Mouse (Mus musculus) kidney, embryonic 16.5 days (tissue): Measurements from ENCODE around the gene Ccdc88a. TPM values are rescaled to one million over a fixed set of nuclear protein-coding genes. Genes with fewer than 3 reads are reported as not detected.

Experiments used
- ATAC-seq: fragments of 200-750 bp; cut with Nextera tagmentation; 2 replicates; pipeline ENCODE4 v1.8.0; 2017; ENCODE audit warnings: moderate TSS enrichment; ENCODE audit not compliant: low FRiP score, low TSS enrichment
- H3K27ac ChIP-seq: fragments of 300-500 bp; sonication (generic); 2 replicates; pipeline ENCODE4 v1.5.1; 2014; ENCODE audit warnings: low read length
- H3K27me3 ChIP-seq: fragments of 300-500 bp; sonication (generic); 2 replicates; pipeline ENCODE4 v1.6.1; 2014; ENCODE audit warnings: low read length, control low read depth, mixed read lengths; ENCODE audit not compliant: insufficient read depth
- H3K36me3 ChIP-seq: fragments of 300-500 bp; sonication (generic); 2 replicates; pipeline ENCODE4 v1.6.1; 2014; ENCODE audit warnings: low read length, control low read depth, mixed read lengths; ENCODE audit not compliant: insufficient read depth
- H3K4me1 ChIP-seq: fragments of 300-500 bp; sonication (generic); 2 replicates; pipeline ENCODE4 v1.6.1; 2014; ENCODE audit warnings: low read length, control low read depth, mixed read lengths; ENCODE audit not compliant: insufficient read depth
- H3K4me2 ChIP-seq: fragments of 300-500 bp; sonication (generic); replicated peaks from 2 replicates; pipeline ENCODE4 v1.6.1; 2014; ENCODE audit warnings: low read depth, low read length
- H3K4me3 ChIP-seq: fragments of 300-500 bp; sonication (generic); 2 replicates; pipeline ENCODE4 v1.5.1; 2014; ENCODE audit warnings: mild to moderate bottlenecking, low read length
- H3K9ac ChIP-seq: fragments of 300-500 bp; sonication (generic); replicated peaks from 2 replicates; pipeline ENCODE4 v1.6.1; 2014; ENCODE audit warnings: low read length
- H3K9me3 ChIP-seq: fragments of 300-500 bp; sonication (generic); 2 replicates; pipeline ENCODE4 v1.6.1; 2016; ENCODE audit warnings: low read length, control low read depth
- WGBS: fragments of 180-500 bp; shearing (Covaris S2); extraction: QIAGEN DNeasy Blood & Tissue Kit; methylation state at CpG from one replicate; pipeline ENCODE4 v1.1.7; 2014; 5-methylcytosine and 5-hydroxymethylcytosine counted together
- polyA plus RNA-seq: library from polyadenylated mRNA; unstranded; fragments of >200 nt; fragmentation: Nextera tagmentation; extraction: Ambion mirVana; gene quantifications from 2 replicates; pipeline ENCODE4 v1.2.1, GENCODE M21; 2015

The Ccdc88a gene
- polyA plus RNA-seq: 21.4 and 25.7 TPM in 2 replicates

- peak within 1 kb of the TSS; percentile 74 for H3K4me2 ChIP-seq
- H3K4me3 ChIP-seq: peak within 1 kb of the TSS; percentile 76
- H3K27me3 ChIP-seq: no peaks in the 10 kb centered on the region
- peak within 1 kb of the TSS; percentile 86 for H3K27ac ChIP-seq
- under 1% methylated on average over 104 of the region's 107 CpGs for WGBS
- peak within 1 kb of the TSS; percentile 83 for H3K9ac ChIP-seq
- no peaks in the 10 kb centered on the region for H3K9me3 ChIP-seq
- peak; percentile 99 for ATAC-seq
- peaks cover 10% of the 10 kb centered on the region; the same call in 1 of the 2 replicates for H3K4me1 ChIP-seq
- no peaks in the 10 kb centered on the region for H3K36me3 ChIP-seq
These were observed at the start of gene Ccdc88a for GRCm38 (mm10) chr11:29373396-29374273. TSS of gene Ccdc88a (plus strand) at chr11:29373658.

DNA sequence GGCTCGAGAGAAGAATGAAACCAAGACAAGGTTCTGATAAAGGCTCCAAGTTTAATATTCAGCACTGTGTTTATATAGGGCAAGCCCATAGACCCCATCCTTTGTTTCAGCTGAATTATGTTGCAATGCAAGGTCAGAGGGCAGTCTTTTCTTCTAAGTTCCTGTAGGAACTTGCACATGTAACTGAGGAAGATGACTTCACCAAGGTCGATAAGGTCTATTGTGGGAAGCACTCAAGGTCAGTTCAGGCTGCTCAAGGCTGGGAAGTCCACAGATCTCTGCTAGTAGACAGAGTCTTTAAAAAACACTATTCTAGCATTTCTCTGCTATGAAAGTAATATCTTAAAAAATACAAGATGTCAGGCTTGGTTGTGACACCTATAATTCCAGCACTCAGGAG is 38.0 kb upstream of the Ccdc88a start:
- no peaks in the 10 kb centered on the region for H3K9me3 ChIP-seq
- no peak overlapping the region for H3K4me3 ChIP-seq
- ATAC-seq: no peak
- H3K4me1 ChIP-seq: no peaks in the 10 kb centered on the region
- no peaks in the 10 kb centered on the region for H3K36me3 ChIP-seq
- H3K27ac ChIP-seq: no peak overlapping the region
- H3K4me2 ChIP-seq: no peak overlapping the region
- H3K27me3 ChIP-seq: no peaks in the 10 kb centered on the region
- WGBS: 76% methylated on average over 2 of the region's 2 CpGs
- no peak overlapping the region for H3K9ac ChIP-seq

GRCm38 (mm10) chr11:29341259-29341658 is 32.2 kb upstream of the Ccdc88a start:
- 64% methylated on average over 2 of the region's 2 CpGs for WGBS
- H3K9me3 ChIP-seq: no peaks in the 10 kb centered on the region
- H3K27me3 ChIP-seq: no peaks in the 10 kb centered on the region
- no peaks in the 10 kb centered on the region for H3K36me3 ChIP-seq
- no peak overlapping the region for H3K4me3 ChIP-seq
- no peaks in the 10 kb centered on the region for H3K4me1 ChIP-seq
- ATAC-seq: no peak
- no peak overlapping the region for H3K4me2 ChIP-seq
- H3K27ac ChIP-seq: no peak overlapping the region
- H3K9ac ChIP-seq: no peak overlapping the region

DNA sequence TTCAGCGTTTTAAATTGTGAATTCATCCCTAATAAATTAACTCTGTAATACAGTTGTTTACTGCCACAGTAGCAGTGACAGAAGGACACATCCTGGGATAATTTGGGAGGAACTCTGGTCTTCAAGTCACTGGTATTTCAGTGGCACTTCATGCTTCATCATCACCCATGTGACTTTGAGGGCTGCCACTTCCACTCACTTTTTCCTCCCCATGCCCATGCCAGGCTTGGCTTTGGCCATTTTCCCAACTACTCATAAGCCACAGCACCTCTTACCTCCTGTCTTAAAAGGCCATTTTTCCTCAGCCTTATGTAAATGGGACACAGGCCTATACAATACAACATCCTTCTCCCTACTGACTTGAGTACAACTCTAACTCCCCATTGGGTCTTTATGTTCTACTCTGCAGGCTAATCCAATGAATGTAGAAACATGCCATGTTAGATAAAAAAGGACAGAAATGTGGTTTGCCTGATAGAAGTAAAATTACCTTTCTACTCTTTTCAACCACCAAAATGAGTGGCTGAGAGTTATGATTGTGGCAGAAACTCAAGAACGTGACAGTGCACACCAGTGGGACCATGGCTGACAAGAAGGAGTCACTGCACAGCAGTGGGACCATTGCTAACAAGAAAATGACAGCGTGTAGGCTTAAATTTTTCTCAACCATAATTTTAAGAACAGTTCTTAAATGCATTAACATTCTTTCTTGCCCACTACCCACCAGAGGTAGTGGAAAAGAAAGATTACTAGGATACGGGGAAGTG is 28.4 kb upstream of the Ccdc88a start:
- Histone ChIP-seq H3K27me3 (no peaks in the 10 kb centered on the region), H3K9ac (no peak overlapping the region), H3K36me3 (no peaks in the 10 kb centered on the region), H3K27ac (no peak overlapping the region), H3K9me3 (no peaks in the 10 kb centered on the region), H3K4me2 (no peak overlapping the region), H3K4me3 (no peak overlapping the region), H3K4me1 (no peaks in the 10 kb centered on the region)
- WGBS: 82% methylated on average over 4 of the region's 4 CpGs
- ATAC-seq: no peak

DNA sequence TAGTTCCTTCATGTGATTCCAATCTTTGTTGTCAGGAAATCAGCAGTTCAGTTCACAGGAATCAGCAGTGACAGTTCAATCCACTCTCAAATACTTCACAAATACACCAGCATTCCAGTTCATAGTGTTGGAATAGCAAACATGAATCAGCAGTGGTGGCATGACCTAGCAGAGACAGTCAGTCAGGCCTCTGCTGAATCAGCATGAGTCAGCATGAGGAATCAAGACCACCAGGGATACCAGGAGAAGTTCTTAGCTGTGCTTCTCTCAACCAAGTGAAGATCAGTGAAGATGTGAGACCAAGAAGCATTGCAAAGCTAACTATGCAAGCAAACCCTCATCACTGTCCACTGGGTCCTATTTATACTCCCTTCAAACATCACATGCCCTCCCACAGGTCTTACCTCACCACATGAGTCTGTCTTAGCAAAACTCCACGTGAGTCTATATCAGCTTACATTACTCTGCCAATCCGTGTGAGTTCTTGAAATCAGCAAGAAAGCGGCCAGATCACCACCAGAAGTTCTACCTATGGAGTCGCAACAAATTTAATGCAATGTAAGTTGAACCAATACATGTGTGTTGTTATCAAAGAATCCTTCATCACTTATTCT is 27.7 kb upstream of the Ccdc88a start:
- Histone ChIP-seq H3K4me3 (no peak overlapping the region), H3K4me1 (no peaks in the 10 kb centered on the region), H3K27me3 (no peaks in the 10 kb centered on the region), H3K9me3 (no peaks in the 10 kb centered on the region), H3K36me3 (no peaks in the 10 kb centered on the region), H3K27ac (no peak overlapping the region), H3K4me2 (no peak overlapping the region), H3K9ac (no peak overlapping the region)
- 76% methylated on average over 4 of the region's 4 CpGs for WGBS
- no peak for ATAC-seq

- H3K9ac ChIP-seq: no peak overlapping the region
- H3K27me3 ChIP-seq: no peaks in the 10 kb centered on the region
- no peaks in the 10 kb centered on the region for H3K36me3 ChIP-seq
- no peak for ATAC-seq
- H3K4me3 ChIP-seq: no peak overlapping the region
- no peaks in the 10 kb centered on the region for H3K4me1 ChIP-seq
- no peak overlapping the region for H3K27ac ChIP-seq
- 93% methylated on average over 2 of the region's 2 CpGs for WGBS
- no peak overlapping the region for H3K4me2 ChIP-seq
- H3K9me3 ChIP-seq: no peaks in the 10 kb centered on the region
These were observed 22.6 kb upstream of the Ccdc88a start for GRCm38 (mm10) chr11:29350891-29351290.

DNA sequence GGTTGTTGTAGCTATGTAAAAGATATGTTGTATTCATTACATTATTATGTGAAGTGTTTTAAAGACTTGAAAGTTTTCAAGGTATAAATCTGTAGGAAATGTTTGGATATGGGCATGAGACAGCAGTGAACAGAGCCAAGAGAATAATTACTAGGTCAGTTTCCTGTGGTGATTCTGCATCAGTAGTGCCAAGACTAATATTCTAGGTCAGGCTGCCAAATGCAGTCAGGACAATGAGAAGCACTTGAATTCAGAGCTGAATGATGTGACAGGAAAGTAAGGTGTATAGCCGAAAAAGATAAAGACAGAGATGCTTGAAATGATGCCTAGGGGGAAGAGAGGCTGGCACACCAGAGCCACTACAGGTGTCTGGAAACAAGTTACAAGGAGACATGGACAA is 21.2 kb upstream of the Ccdc88a start:
- Histone ChIP-seq H3K9me3 (no peaks in the 10 kb centered on the region), H3K4me2 (no peak overlapping the region), H3K27me3 (no peaks in the 10 kb centered on the region), H3K4me3 (no peak overlapping the region), H3K4me1 (no peaks in the 10 kb centered on the region), H3K36me3 (no peaks in the 10 kb centered on the region), H3K27ac (no peak overlapping the region), H3K9ac (no peak overlapping the region)
- ATAC-seq: no peak
- WGBS: 68% methylated on average over 1 of the region's 1 CpGs

GRCm38 (mm10) chr11:29368161-29368560 is 5.3 kb upstream of the Ccdc88a start:
- H3K4me1 ChIP-seq: no peaks in the 10 kb centered on the region
- 87% methylated on average over 1 of the region's 1 CpGs for WGBS
- H3K27ac ChIP-seq: no peak overlapping the region
- H3K36me3 ChIP-seq: no peaks in the 10 kb centered on the region
- no peaks in the 10 kb centered on the region for H3K27me3 ChIP-seq
- no peak for ATAC-seq
- no peak overlapping the region for H3K4me3 ChIP-seq
- no peak overlapping the region for H3K4me2 ChIP-seq
- H3K9me3 ChIP-seq: no peaks in the 10 kb centered on the region
- no peak overlapping the region for H3K9ac ChIP-seq

- Histone ChIP-seq H3K4me3 (peak overlapping the region; percentile 76), H3K4me1 (peaks cover 10% of the 10 kb centered on the region; the same call in 1 of the 2 replicates), H3K27me3 (no peaks in the 10 kb centered on the region), H3K9me3 (no peaks in the 10 kb centered on the region), H3K27ac (peak overlapping the region; percentile 50), H3K36me3 (no peaks in the 10 kb centered on the region), H3K4me2 (peak overlapping the region; percentile 74), H3K9ac (peak overlapping the region; percentile 83)
- no peak for ATAC-seq
- 5% methylated on average over 11 of the region's 11 CpGs for WGBS
These were observed 435 bp upstream of the Ccdc88a start for GRCm38 (mm10) chr11:29373050-29373395.
